Mouse (Mus musculus) limb, embryonic 15.5 days (tissue): ENCODE results near the gene Vav2. TPM values are rescaled to one million over a fixed set of nuclear protein-coding genes. Genes with fewer than 3 reads are reported as not detected.

Experiments used
- ATAC-seq: fragments of 200-750 bp; cut with Nextera tagmentation; 2 replicates; pipeline ENCODE4 v1.8.0; 2017; ENCODE audit warnings: low read depth, moderate TSS enrichment; ENCODE audit not compliant: insufficient number of reproducible peaks, low FRiP score, low TSS enrichment
- H3K27ac ChIP-seq: fragments of 300-500 bp; sonication (generic); 2 replicates; pipeline ENCODE4 v1.5.1; 2015; ENCODE audit warnings: moderate library complexity, mild to moderate bottlenecking, inconsistent platforms
- H3K27me3 ChIP-seq: fragments of 300-500 bp; sonication (generic); 2 replicates; pipeline ENCODE4 v1.6.1; 2015; ENCODE audit warnings: inconsistent platforms
- H3K36me3 ChIP-seq: fragments of 300-500 bp; sonication (generic); 2 replicates; pipeline ENCODE4 v1.6.1; 2015; ENCODE audit warnings: inconsistent platforms
- H3K4me1 ChIP-seq: fragments of 300-500 bp; sonication (generic); 2 replicates; pipeline ENCODE4 v1.6.1; 2015; ENCODE audit warnings: inconsistent platforms
- H3K4me2 ChIP-seq: fragments of 300-500 bp; sonication (generic); 2 replicates; pipeline ENCODE4 v1.6.1; 2015; ENCODE audit warnings: mild to moderate bottlenecking, inconsistent platforms
- H3K4me3 ChIP-seq: fragments of 300-500 bp; sonication (generic); 2 replicates; pipeline ENCODE4 v1.5.1; 2015; ENCODE audit warnings: mild to moderate bottlenecking, inconsistent platforms
- H3K9ac ChIP-seq: fragments of 300-500 bp; sonication (generic); 2 replicates; pipeline ENCODE4 v1.6.1; 2015; ENCODE audit warnings: inconsistent platforms
- H3K9me3 ChIP-seq: fragments of 300-500 bp; sonication (generic); 2 replicates; pipeline ENCODE4 v1.6.1; 2016; ENCODE audit warnings: inconsistent platforms
- WGBS: fragments of 180-500 bp; shearing (Covaris S2); methylation state at CpG from one replicate; pipeline ENCODE4 v1.1.7; 2015; 5-methylcytosine and 5-hydroxymethylcytosine counted together
- polyA plus RNA-seq: library from polyadenylated mRNA; unstranded; fragments of >200 nt; fragmentation: Nextera tagmentation; extraction: Ambion mirVana; gene quantifications from 2 replicates; pipeline ENCODE4 v1.2.1, GENCODE M21; 2015

The Vav2 gene
- polyA plus RNA-seq, 1 experiment from 2014 or later, result 5.0 TPM

DNA sequence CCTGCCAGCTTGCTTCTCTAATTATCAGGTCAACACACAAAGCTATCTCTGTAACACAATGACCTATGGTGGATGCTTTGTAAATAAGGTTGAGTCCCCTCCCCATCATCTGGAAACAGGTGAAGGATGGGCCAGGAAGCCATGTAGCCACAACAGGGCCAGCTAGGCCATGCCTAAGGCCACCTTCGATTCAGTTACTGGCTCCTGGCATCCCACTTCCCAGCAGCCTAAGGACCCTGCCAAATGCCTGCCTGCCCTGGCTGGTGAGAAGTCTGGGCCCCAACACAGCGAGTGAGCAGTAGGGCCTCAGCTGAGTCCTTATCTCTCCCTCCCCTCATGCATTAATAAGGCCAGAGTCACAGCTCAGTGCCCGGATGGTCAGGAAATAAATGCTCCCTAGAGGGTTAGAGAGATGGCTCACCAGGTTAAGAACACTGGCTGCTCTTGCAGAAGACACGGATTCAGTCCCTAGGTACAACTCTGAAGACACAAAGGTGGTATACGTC lies 9.1 kb downstream of the Vav2 start:
- no peaks in the 10 kb centered on the region for H3K27me3 ChIP-seq
- peaks cover 62% of the 10 kb centered on the region for H3K4me1 ChIP-seq
- no peaks in the 10 kb centered on the region for H3K36me3 ChIP-seq
- no peak overlapping the region for H3K27ac ChIP-seq
- no peak overlapping the region for H3K9ac ChIP-seq
- ATAC-seq, result no peak
- H3K4me3 ChIP-seq, result no peak overlapping the region
- WGBS, result 66% methylated on average over 5 of the region's 5 CpGs
- H3K9me3 ChIP-seq, result no peaks in the 10 kb centered on the region
- no peak overlapping the region for H3K4me2 ChIP-seq

DNA sequence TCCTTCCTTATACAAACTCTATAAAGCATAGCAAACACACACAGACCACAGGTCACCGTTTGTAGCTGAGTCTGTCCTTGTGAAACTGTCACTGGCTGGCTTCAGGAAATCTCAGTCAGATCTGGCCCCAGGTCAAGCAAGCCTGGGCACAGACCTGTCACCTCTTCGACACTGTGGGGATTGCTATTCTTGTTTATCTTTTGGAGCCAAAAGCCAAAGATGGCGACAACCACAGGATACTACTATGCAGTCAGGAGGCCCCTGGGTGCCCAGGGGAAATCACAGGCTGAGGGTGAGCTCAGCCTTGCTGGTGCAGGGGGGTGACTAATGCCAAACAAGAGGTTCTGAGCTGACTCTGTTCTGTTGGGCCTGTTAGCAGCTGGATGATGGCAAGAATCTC lies 10.4 kb downstream of the Vav2 start:
- ATAC-seq, result no peak
- Histone ChIP-seq H3K4me2 (no peak overlapping the region), H3K9ac (no peak overlapping the region), H3K4me3 (no peak overlapping the region), H3K4me1 (peaks cover 68% of the 10 kb centered on the region), H3K9me3 (no peaks in the 10 kb centered on the region), H3K27me3 (no peaks in the 10 kb centered on the region), H3K36me3 (no peaks in the 10 kb centered on the region), H3K27ac (no peak overlapping the region)
- WGBS, result 12% methylated on average over 3 of the region's 3 CpGs

DNA sequence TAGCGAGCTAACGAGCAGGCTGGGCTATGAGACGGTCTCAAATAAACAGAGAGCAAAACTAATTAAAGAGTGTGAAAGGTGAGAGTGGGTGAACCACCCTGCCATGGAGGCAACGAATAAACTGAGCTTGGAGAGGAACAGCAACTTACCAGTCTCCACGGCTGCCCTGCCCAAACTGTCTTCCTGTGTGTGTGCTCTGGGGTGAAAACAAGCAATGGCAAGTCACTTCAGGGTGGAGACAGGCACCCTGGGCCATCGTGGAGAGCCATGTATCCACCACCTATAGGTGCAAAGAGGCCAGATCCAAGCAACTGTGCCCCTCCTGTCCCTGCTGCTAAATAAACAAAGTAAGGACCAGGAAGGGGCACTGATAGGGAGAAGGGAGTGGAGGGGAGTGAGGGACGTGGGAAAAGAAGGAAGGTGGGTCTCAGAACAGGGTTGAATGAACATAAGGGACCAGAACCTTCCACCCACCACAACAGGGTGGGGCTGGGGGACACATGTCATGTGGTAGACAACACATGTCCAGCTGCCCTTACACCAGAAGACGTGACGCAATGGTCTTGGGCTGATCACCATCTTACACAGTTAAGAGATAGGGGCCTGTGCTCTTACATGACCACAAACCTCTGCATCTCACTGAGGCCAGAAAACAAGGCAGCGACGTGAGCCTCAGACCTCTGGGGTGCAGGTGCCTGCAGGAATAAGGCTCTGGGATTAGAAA lies 11.6 kb downstream of the Vav2 start:
- Histone ChIP-seq H3K36me3 (no peaks in the 10 kb centered on the region), H3K4me2 (no peak overlapping the region), H3K27me3 (no peaks in the 10 kb centered on the region), H3K9ac (no peak overlapping the region), H3K4me1 (peaks cover 79% of the 10 kb centered on the region), H3K4me3 (no peak overlapping the region), H3K27ac (no peak overlapping the region), H3K9me3 (no peaks in the 10 kb centered on the region)
- WGBS, result 60% methylated on average over 11 of the region's 11 CpGs
- no peak for ATAC-seq

DNA sequence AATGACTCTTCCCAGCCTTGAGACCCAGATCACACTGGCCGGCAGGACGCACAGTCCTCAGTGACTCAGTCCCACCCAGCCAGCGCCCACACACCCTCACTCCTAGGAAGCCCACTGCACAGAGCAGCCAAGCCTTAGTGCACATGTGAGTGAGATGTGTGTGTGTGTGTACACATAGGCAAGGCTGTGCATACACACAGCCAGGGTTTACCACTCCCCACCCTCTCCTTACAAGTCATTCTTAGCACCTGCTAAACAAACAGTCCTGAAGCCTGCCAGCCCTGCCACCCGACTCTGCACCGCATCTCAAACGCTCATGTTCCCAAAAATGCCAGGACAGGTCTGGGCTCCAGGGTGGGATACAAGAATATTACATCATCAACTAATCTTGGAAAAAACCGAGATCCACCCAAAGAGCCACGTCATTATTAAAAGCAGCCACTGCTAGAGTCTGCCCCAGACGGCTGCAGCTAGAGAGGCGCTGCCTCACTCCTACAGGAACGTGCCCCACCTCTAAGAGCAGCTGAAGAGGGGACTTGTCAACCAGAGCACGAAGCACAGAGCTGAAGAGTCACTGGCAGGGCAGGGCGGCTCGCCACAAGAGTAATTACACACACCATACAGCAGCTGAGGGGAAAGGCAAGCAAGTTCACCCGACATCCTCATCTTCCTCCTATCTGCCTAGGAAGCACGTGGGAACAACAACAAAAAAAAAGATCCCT lies 12.7 kb downstream of the Vav2 start:
- no peak for ATAC-seq
- no peak overlapping the region for H3K9ac ChIP-seq
- WGBS, result 32% methylated on average over 16 of the region's 16 CpGs
- no peaks in the 10 kb centered on the region for H3K9me3 ChIP-seq
- no peaks in the 10 kb centered on the region for H3K27me3 ChIP-seq
- no peak overlapping the region; the same call in 1 of the 2 replicates for H3K27ac ChIP-seq
- H3K4me1 ChIP-seq, result peaks cover 71% of the 10 kb centered on the region
- no peaks in the 10 kb centered on the region for H3K36me3 ChIP-seq
- 0 out of 2 replicates have a peak overlapping the region, but pooled peaks have one; percentile 5 for H3K4me2 ChIP-seq
- no peak overlapping the region for H3K4me3 ChIP-seq

DNA sequence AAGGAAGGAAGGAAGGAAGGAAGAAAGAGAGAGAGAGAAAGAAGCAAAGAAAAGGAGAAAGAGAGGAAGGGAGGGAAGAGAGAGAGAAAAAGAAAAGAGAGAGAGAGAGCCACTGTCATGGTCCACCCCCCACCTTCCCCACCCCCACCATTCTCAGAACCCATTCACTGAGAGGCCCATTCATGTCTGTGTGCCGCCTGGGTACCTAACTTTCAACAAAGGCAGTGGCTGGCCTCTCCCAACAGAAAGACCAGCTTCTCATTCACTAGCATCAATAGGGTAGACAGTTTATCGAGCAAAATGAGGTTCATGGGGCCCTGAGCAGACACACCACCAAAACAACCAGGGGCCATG lies 13.3 kb downstream of the Vav2 start:
- Histone ChIP-seq H3K9ac (no peak overlapping the region), H3K27me3 (no peaks in the 10 kb centered on the region), H3K4me2 (no peak overlapping the region), H3K4me3 (no peak overlapping the region), H3K27ac (no peak overlapping the region), H3K4me1 (peaks cover 66% of the 10 kb centered on the region), H3K36me3 (no peaks in the 10 kb centered on the region), H3K9me3 (no peaks in the 10 kb centered on the region)
- ATAC-seq, result no peak
- WGBS, result 68% methylated on average over 2 of the region's 2 CpGs

DNA sequence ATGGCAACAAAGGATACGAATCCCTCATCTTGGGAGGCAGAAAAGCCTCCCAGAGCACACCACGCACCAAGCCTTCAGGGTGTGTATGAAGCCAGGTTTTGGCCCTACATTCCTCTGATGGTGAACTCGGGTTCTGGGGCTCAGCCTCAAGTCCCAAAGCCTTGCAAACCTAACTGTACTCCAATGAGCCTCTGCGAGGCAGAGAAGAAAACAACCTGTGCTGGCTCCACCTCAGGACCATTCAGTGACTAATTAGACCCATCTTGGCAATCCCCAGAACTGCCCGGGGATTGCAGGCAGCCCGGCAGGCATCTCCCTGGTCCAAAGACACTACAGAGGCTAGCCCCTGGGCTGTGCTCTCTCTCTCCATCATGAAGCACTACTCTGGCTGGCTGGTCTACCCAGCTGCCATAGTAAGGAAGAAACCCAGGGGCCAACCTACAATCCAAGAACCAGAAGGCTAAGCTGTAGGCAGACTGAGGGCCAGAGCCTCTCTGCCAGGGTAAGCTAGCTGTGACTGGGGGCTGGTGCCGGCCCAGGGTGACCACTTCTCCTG lies 14.5 kb downstream of the Vav2 start:
- no peak overlapping the region for H3K4me2 ChIP-seq
- H3K27me3 ChIP-seq, result no peaks in the 10 kb centered on the region
- peak overlapping the region; percentile 47 for H3K27ac ChIP-seq
- no peak overlapping the region for H3K4me3 ChIP-seq
- ATAC-seq, result no peak
- no peaks in the 10 kb centered on the region for H3K9me3 ChIP-seq
- H3K36me3 ChIP-seq, result no peaks in the 10 kb centered on the region
- no peak overlapping the region for H3K9ac ChIP-seq
- peaks cover 55% of the 10 kb centered on the region for H3K4me1 ChIP-seq
- WGBS, result 16% methylated on average over 7 of the region's 7 CpGs

DNA sequence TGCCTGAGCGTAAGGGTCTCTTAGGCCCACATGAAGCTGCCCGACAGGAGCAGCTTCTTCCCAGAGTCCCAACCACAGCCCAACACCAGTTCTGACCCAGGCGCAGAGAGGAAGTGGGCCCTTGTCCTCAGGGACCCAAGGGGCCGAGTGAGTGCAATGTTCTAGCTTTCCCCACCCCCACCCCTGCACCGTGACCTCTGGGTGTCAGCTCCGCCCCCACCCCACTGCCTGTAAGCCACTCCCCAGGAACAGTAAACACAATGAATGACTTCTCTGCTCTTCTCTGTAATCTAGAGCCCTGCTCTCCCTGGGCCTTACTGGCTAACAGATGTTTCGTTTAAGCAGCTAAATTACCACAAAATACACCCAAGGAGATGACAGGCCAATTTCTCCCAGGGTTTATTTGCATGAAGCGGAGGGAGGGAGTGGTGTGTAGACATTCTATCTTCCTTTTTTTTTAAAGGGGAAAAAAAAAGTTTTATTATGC lies 15.1 kb downstream of the Vav2 start:
- Histone ChIP-seq H3K9ac (no peak overlapping the region), H3K36me3 (no peaks in the 10 kb centered on the region), H3K4me1 (peaks cover 55% of the 10 kb centered on the region), H3K27me3 (no peaks in the 10 kb centered on the region), H3K9me3 (no peaks in the 10 kb centered on the region), H3K4me2 (no peak overlapping the region), H3K27ac (peak overlapping the region; percentile 47), H3K4me3 (no peak overlapping the region)
- WGBS, result 21% methylated on average over 8 of the region's 8 CpGs
- no peak for ATAC-seq

DNA sequence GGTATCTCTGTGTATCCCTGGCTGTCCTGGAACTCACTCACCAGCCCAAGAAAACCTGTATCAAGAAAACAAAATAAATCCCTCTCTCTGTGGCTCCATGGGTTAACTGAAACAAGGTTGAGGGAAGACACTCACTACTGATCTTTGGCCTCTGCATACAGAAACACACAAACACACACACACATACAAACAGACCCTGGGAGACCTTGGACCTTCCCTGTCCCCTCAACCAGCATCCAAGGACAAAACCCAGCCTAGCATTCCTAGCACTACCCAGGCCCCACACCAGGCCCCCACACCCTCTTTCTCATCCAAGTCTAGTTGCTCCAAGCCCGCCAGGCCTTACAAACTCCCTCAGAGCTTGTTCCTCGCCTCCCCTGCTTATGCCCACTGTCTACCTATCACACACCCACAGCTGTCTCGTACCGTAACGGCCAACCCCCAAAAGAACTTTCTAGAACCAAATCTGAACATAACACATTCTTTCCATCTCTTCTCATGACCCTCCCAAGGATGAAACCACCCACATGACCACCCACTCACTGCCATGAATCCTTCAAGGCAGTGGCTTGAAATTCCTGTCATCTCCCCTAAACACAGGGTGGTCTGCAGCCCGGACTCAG lies 16.2 kb downstream of the Vav2 start:
- no peak for ATAC-seq
- no peaks in the 10 kb centered on the region for H3K36me3 ChIP-seq
- no peak overlapping the region for H3K9ac ChIP-seq
- peaks cover 46% of the 10 kb centered on the region for H3K4me1 ChIP-seq
- H3K27ac ChIP-seq, result no peak overlapping the region
- no peaks in the 10 kb centered on the region for H3K27me3 ChIP-seq
- WGBS, result 80% methylated on average over 6 of the region's 6 CpGs
- H3K4me3 ChIP-seq, result no peak overlapping the region
- no peak overlapping the region for H3K4me2 ChIP-seq
- H3K9me3 ChIP-seq, result no peaks in the 10 kb centered on the region

DNA sequence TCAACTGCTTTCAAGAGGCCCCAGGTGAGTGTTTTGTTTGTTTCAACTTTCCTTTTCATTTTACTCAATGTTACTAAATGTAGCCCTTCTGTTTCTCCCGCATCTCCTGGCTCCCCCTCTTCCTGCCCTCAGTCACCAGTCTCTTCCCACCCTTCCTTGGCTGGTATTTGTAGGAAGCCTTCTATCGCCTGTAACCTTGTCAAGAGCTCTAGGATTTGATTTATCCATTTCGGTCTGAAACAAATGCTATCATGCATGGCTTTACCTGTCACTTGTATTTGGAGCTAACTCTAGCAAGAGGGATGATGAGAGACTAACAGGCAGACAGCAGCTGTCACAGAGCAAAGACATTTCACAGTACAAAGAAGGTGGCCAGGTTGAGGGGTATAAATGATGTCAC lies 18.6 kb downstream of the Vav2 start:
- 70% methylated on average over 3 of the region's 3 CpGs for WGBS
- Histone ChIP-seq H3K36me3 (no peaks in the 10 kb centered on the region), H3K9me3 (no peaks in the 10 kb centered on the region), H3K4me1 (peaks cover 34% of the 10 kb centered on the region), H3K9ac (no peak overlapping the region), H3K27ac (no peak overlapping the region), H3K4me2 (no peak overlapping the region), H3K4me3 (no peak overlapping the region), H3K27me3 (no peaks in the 10 kb centered on the region)
- ATAC-seq, result no peak

DNA sequence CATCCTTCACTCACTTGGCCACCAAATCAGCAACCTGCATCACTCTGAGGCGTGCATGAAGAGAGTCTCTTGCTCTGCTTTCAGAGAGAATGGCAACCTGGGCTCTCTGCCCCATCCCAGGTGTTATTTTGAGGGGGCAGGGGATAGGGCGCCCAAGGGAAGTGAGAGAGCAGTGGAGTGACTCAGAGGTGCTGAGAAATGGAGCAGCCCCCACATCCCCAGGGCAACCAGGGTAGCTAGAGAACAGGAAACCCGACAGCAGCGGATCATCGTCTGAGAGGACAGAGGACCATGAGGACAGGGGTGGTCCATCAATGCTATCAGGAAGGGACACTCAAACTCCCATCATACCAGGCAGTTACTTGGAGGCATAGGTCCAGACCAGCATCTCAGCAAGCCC lies 19.9 kb downstream of the Vav2 start:
- H3K4me1 ChIP-seq, result peaks cover 27% of the 10 kb centered on the region
- H3K36me3 ChIP-seq, result no peaks in the 10 kb centered on the region
- 80% methylated on average over 5 of the region's 5 CpGs for WGBS
- no peak overlapping the region for H3K4me2 ChIP-seq
- H3K27ac ChIP-seq, result no peak overlapping the region
- H3K9me3 ChIP-seq, result no peaks in the 10 kb centered on the region
- H3K27me3 ChIP-seq, result no peaks in the 10 kb centered on the region
- no peak overlapping the region for H3K9ac ChIP-seq
- ATAC-seq, result no peak
- no peak overlapping the region for H3K4me3 ChIP-seq

DNA sequence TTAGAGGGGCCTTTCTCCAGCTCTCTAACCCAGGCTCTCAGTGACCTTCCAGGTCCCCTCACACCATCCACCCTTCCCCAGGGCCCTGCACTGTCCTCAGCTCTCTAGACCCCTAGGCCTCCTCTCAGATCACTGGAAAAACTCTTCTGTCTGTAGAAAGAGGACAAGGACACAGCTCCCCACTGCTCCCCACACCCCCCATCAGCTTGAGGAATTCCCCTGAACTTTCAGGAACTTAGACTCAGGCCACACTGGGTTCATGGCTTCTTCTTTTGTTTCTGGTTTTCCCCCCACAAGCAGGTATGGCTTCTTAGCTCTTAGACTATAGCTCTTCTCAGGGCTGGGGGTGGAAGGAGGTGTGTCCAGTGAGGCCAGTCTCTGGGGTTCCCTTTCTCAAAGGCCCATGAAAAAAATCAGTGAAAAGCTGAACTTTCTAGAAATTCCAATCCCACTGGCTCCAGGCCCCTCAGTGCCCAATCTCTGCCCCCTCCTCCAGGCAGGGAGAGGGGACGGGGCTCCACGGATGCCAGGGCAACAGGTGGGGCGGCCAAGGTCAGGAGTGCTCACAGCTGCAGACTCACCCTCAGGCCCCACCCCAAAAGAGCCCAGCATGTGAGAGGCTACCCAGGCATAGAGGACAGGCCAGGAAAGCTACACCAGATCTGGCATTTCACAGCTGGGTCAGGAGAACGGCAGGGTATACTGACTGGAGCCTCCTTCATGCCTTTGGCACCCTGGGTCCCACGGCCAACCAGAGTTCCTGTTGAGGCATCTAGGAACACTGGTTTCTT lies 21.5 kb downstream of the Vav2 start:
- no peak overlapping the region for H3K4me3 ChIP-seq
- no peaks in the 10 kb centered on the region for H3K9me3 ChIP-seq
- no peak overlapping the region for H3K27ac ChIP-seq
- peaks cover 11% of the 10 kb centered on the region for H3K4me1 ChIP-seq
- no peak for ATAC-seq
- H3K4me2 ChIP-seq, result no peak overlapping the region
- 57% methylated on average over 5 of the region's 5 CpGs for WGBS
- no peaks in the 10 kb centered on the region for H3K36me3 ChIP-seq
- no peak overlapping the region for H3K9ac ChIP-seq
- no peaks in the 10 kb centered on the region for H3K27me3 ChIP-seq
